Mouse (Mus musculus) megakaryocyte, embryonic 14.5 days (primary cell): ENCODE data around the gene Tpm1.

Source experiments
- FLI1 ChIP-seq: IDR thresholded peaks from 2 replicates; pipeline ENCODE4 v1.6.1; 2012; ENCODE audit warnings: low read length, inconsistent platforms, mixed read lengths
- GATA1 ChIP-seq: IDR thresholded peaks from 3 replicates; pipeline ENCODE4 v1.6.1; 2012; ENCODE audit warnings: mixed read lengths, low read length, inconsistent platforms, borderline replicate concordance

DNA sequence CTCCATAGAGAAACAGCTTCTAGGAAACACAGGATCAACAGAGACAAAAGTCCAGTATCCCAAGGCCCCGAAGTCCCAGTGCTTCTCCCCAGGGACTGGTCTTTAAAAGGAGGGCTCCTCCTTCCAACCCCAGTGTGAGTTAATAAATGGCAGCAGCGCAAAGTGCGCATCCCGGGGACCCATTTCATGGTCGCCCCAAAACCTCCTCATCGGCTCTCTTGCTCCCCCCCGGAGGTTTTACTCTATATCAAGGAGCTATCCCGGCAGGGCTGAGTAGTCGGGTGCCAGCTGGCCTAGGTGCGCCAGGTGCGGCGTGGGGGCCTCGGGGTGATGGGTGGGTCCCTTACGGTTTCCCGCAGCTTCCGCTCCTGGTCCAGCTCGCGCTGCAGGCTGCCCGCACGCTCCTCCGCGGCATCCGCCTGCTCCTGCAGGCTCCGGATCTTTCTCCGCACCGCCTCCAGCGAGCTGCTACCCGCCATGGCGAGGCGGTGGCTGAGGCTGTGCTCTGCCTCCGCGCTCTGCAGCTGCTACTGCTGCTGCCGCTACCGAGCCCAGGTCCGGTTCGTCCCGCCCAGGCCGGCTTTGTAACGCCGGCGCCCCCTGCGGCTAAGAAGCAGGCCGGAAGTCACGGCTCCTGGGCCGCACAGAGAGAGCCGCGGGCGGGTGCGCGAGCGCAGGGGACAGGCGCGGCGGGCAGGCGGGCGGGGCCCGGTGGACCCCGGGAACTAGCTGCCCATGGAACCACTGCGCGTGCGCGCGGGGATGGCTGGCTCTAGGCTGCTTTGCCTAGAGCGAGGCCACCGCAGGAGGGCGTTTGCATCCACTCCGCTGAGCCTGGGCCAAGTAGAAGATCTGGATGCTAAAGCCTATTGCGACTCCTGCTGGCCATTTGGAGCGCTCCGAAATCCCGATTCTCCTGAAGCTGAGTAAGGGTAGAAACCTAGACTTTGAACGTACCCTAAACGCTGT is 5.7 kb downstream of the Tpm1 start:
- no peak for TF ChIP-seq GATA1
- peak; percentile 33; the same call in 1 of the 2 replicates for TF ChIP-seq FLI1
